Mouse (Mus musculus) adrenal gland, postnatal 14 days (tissue): Measurements from ENCODE around the gene Hrc. TPM values are rescaled to one million over a fixed set of nuclear protein-coding genes. Genes with fewer than 3 reads are reported as not detected.

Source experiments
- DNase-seq: peaks from one replicate; pipeline ENCODE4 v3.0.0; 2021; ENCODE audit warnings: mixed read lengths
- long read RNA-seq, 2 experiments: library from polyadenylated mRNA; stranded (forward); transcript quantifications; one replicate each; pipeline ENCODE4 v2.0.0; 2021
- total RNA-seq: library from RNA; stranded (reverse); gene quantifications from 2 replicates; pipeline ENCODE4 v1.2.3, GENCODE M21; 2021

Gene Hrc
- total RNA-seq, result 0.15 and 0.45 TPM in 2 replicates
- long read RNA-seq, experiment 1, partial matches to known transcripts, result 1 of 1 reads
- long read RNA-seq, experiment 1, other reads (novel, unspliced or antisense), result 0 of 1 reads
- long read RNA-seq, experiment 2, partial matches to known transcripts, result 1 of 1 reads
- long read RNA-seq, experiment 2, other reads (novel, unspliced or antisense), result 0 of 1 reads

- no peak for DNase-seq
Observed at GRCm38 (mm10) chr7:45335056-45335455, at the start of gene Hrc. Gene Hrc (plus strand): TSS chr7:45335290.

DNA sequence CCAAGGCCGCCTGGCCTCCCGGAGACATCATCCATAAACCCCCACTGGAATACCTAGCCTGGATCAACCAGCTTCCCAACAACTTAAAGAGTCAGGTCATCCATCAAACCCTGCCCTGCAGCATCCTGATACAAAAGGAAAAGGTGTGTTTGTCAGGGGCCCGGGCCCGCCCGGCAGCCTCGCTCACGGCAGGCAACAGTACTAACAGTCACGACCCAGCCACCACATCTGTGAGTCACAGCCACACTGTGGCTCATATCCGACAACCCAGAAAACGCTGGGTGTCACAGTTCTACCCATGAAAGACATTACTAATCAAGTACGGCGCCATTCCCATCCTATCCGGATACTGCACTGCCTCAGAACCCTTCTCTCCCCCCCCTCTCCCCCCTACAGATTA is 48.6 kb upstream of the Hrc start:
- no peak for DNase-seq

- DNase-seq, result peak; percentile 33
Observed at GRCm38 (mm10) chr7:45296626-45297025, 38.5 kb upstream of the Hrc start.

- DNase-seq, result peak; percentile 20
Observed at GRCm38 (mm10) chr7:45297563-45297962, 37.5 kb upstream of the Hrc start.

DNA sequence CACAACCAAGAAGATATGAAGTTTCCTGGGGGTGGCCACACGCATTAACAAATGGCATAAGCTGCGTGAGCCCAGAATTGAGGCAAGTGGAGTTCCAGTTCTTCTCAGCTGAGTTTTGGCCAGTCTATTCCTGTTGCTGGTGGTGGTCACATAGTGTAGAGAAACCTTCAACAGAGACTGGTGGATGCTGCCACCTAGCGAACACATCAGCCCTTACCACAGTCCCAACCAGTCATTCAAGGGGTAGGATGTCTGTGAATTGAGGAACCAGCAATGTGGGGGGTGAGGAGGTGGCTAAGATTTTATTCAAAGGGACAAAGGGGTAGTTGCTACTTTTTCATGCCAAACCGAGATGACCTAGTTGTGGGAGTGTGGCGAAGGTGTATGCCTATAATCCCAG is 35.3 kb upstream of the Hrc start:
- peak; percentile 50 for DNase-seq

GRCm38 (mm10) chr7:45300270-45300669 is 34.8 kb upstream of the Hrc start:
- DNase-seq, result peak; percentile 82

- DNase-seq, result peak; percentile 22
Observed at GRCm38 (mm10) chr7:45302626-45303025, 32.5 kb upstream of the Hrc start.

GRCm38 (mm10) chr7:45304869-45305268 is 30.2 kb upstream of the Hrc start:
- DNase-seq, result no peak

GRCm38 (mm10) chr7:45305275-45305674 is 29.8 kb upstream of the Hrc start:
- peak; percentile 87 for DNase-seq

- no peak for DNase-seq
Observed at GRCm38 (mm10) chr7:45308551-45309240, 26.4 kb upstream of the Hrc start.

DNA sequence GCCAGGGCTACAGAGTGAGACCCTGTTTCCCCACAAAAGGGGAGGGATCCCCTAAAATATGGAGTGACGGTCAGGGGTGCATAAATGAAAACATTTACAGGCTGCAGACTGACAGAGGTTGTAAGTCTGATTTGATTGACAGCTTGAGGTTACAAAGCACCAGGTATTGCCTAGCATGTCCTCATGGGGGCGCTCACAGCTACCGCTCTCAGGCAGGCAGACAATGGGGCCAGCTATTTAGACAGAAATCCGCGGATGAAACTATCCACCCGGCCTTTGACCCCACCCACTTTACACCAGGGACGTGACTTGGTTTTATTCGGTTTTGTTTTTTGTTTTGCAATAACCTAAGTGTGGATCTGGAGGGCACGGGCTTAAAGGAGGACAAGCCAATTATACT is 25.6 kb upstream of the Hrc start:
- peak; percentile 79 for DNase-seq

GRCm38 (mm10) chr7:45312023-45312422 is 23.1 kb upstream of the Hrc start:
- DNase-seq, result peak; percentile 53

GRCm38 (mm10) chr7:45312686-45313453 is 22.2 kb upstream of the Hrc start:
- DNase-seq, result peak; percentile 29

DNA sequence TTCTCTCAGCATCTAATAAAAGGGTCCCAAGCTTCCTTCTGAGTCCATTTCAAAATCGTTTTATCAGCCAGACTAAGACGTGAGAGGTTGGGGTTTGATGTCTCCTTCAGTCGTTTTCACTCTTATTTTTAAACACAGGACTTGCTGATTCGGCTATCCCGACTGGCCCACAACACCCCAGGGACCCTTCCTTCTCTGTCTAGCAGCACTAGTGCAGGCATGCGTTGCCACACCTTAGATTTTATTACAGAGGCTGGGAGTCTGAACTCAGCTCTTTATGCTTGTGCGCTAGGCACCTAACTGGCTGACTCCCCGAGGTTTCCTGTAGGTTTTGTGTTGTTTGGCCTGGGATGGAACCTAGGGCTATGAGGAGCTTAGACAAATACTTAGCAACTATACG is 21.6 kb upstream of the Hrc start:
- DNase-seq, result no peak

DNA sequence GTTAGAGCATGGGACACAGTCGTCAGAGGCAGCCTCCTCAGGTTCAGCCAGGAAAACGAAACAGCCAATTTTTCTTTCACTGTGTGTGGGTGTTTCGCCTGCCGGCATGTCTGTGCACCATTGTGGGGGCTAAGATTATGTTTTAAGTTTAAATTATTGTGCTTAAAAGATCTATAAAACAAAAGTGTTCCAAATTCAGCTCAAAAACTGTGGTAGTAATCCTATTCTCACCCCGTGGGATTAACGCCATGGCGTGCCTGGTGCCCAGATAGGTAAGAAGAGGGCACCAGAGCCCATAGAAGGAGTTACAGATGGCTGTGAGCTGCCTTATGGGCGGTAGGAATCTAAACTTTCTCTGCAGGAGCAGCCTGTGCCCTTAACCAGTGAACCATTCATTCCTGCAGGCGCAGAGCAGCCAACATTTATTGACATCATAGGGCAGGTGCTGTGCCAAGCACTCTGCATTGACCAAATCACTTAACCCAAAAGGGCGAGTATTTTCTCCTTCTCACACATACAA is 19.8 kb upstream of the Hrc start:
- DNase-seq, result no peak

- no peak for DNase-seq
Observed at GRCm38 (mm10) chr7:45316536-45316935, 18.6 kb upstream of the Hrc start.

GRCm38 (mm10) chr7:45322245-45322644 is 12.8 kb upstream of the Hrc start:
- DNase-seq, result no peak

GRCm38 (mm10) chr7:45323069-45323468 is 12.0 kb upstream of the Hrc start:
- no peak for DNase-seq

DNA sequence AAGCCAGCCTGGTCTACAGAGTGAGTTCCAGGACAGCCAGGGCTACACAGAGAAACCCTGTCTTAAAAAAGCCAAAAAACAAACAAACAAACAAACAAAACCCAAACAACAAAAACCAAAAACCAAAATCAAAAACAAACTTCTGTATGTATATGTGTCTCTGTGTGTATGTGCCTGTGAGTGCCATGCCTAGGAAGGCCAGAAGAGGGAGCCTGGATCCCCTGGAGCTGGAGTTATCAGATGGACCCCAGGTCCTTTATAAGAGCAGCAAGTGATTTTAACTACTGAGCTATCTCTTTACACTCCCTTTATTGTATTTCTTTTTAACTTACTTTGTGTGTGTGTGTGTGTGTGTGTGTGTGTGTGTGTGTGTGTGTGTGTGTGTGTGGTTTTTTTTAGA is 9.3 kb upstream of the Hrc start:
- DNase-seq, result no peak

- no peak for DNase-seq
Observed at GRCm38 (mm10) chr7:45328841-45329475, 6.1 kb upstream of the Hrc start.

DNA sequence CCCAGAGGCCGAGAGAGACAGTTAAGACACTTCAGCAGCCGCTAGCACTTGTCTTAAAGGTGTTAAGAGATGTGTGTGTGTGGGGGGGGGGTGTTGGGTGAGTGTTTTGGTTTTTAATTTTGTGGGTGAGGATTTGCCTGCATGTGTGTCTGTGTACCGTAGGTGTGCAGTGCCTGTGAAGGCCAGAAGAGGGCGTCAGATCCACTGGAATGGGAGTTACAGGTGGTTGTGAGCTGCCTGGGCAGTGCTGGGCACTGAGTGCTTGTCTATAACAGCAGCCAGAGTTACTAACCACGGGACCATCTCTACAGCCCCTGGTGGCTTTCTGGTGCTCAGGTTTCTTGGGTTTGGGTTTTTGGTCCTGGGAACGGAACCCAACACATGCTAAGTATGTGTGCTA is 3.6 kb upstream of the Hrc start:
- no peak for DNase-seq

GRCm38 (mm10) chr7:45332685-45333425 is 2.2 kb upstream of the Hrc start:
- DNase-seq, result peak; percentile 63
